ENCODE assay signal across 9 mouse cellular contexts in the genomic region with DNA sequence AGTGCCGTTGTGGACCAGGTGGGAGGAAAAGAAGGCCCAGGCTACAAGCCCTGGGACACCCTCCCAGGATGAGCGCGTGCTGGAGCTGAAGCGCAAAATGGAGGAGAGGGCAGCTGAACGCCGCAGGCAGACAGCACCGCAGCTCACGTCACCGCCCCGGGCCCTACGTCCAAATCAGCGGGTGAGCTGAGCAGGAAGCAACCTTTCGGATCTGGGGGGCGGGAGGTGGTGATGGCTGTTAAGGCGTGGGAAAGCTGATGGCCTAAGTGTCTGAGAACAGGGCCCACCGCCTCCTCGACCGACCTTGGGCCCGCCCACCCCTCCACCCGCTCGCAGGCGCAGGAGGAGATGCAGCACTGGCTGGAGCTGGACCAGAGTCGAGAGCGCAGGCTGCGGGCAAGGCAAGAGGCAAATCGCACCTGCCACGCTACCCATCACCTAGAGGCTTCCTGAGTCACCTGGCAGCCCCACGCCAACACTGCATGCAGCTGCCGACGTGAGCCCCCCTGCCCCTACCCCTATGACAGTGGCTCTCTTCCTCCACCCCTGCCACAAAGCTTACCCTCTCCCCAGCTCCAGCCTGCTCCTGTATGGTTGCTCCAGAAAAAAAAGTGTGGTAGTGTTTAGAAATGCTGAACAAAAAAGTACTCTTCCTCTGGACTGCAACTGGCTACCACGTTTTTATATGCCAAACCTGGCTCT. TPM values are rescaled to one million over a fixed set of nuclear protein-coding genes. Genes with fewer than 3 reads are reported as not detected.
DNase-seq lines count a peak whose midpoint lies in the region; ATAC-seq and TF ChIP-seq lines count a peak whose summit lies in the region.
"Had no signal": no experiment of that assay in that cellular context is flagged by ENCODE, and none has a peak within 500 bp of the region (broad histone marks: within the 10 kb centered on the region; RNA-seq: fewer than 3 reads in every experiment).

No protein-coding gene starts in this region.

- peak overlapping the region; percentile 50 for H3K4me2 ChIP-seq in forebrain, embryonic 14.5 days (ENCODE audit: low read length)
- peak overlapping the region; percentile 60 for H3K4me2 ChIP-seq in intestine, embryonic 15.5 days (replicated peaks)
- peak overlapping the region; percentile 58 for H3K4me2 ChIP-seq in liver, postnatal 0 days (ENCODE audit: low read depth, low read length)
- peak overlapping the region; percentile 42 for H3K4me2 ChIP-seq in neural tube, embryonic 14.5 days (ENCODE audit: low read depth, low read length)

- no peak for TF ChIP-seq EP300 in liver, postnatal 0 days (IDR thresholded peaks at IDR 0.05; ENCODE audit: low read depth)

- no peaks in the 10 kb centered on the region for H3K27me3 ChIP-seq in forebrain, embryonic 14.5 days (replicated peaks; ENCODE audit: control insufficient read depth, insufficient read depth, low read length)
- no peaks in the 10 kb centered on the region for H3K27me3 ChIP-seq in intestine, embryonic 15.5 days (replicated peaks)
- no peaks in the 10 kb centered on the region for H3K27me3 ChIP-seq in liver, postnatal 0 days (ENCODE audit: insufficient read depth, low read length)
- H3K27me3 ChIP-seq in neural tube, embryonic 14.5 days (ENCODE audit: control insufficient read depth, insufficient read depth, low read length) = no peaks in the 10 kb centered on the region

- H3K9ac ChIP-seq in forebrain, embryonic 14.5 days (ENCODE audit: low read length) = peak overlapping the region; percentile 63
- H3K9ac ChIP-seq in intestine, embryonic 15.5 days = peak overlapping the region; percentile 29
- peak overlapping the region; percentile 27; the same call in 1 of the 2 replicates for H3K9ac ChIP-seq in liver, postnatal 0 days (replicated peaks)
- peak overlapping the region; percentile 54 for H3K9ac ChIP-seq in neural tube, embryonic 14.5 days (replicated peaks; ENCODE audit: low read depth, low read length)

- peak; percentile 70 for ATAC-seq in forebrain, embryonic 14.5 days
- ATAC-seq in intestine, embryonic 15.5 days = peak; percentile 72
- peak; percentile 19; the same call in 1 of the 2 replicates for ATAC-seq in liver, postnatal 0 days
- ATAC-seq in neural tube, embryonic 14.5 days (ENCODE audit: low read depth) = peak; percentile 84

- 13% methylated on average over 30 of the region's 31 CpGs for WGBS in forebrain, embryonic 14.5 days
- WGBS in intestine, embryonic 15.5 days = 13% methylated on average over 31 of the region's 31 CpGs
- 34% methylated on average over 31 of the region's 31 CpGs for WGBS in liver, postnatal 0 days (ENCODE audit: insufficient replicate concordance)
- WGBS in neural tube, embryonic 14.5 days = 13% methylated on average over 27 of the region's 31 CpGs

- no peaks in the 10 kb centered on the region for H3K9me3 ChIP-seq in forebrain, embryonic 14.5 days (replicated peaks; ENCODE audit: control insufficient read depth, low read length)
- H3K9me3 ChIP-seq in intestine, embryonic 15.5 days = no peaks in the 10 kb centered on the region
- H3K9me3 ChIP-seq in liver, postnatal 0 days (ENCODE audit: low read length) = peaks cover 2% of the 10 kb centered on the region; the same call in 1 of the 2 replicates
- no peaks in the 10 kb centered on the region for H3K9me3 ChIP-seq in neural tube, embryonic 14.5 days (ENCODE audit: control insufficient read depth, low read length)

- H3K36me3 ChIP-seq in forebrain, embryonic 14.5 days (ENCODE audit: control insufficient read depth, insufficient read depth, low read length) = no peaks in the 10 kb centered on the region
- no peaks in the 10 kb centered on the region for H3K36me3 ChIP-seq in intestine, embryonic 15.5 days
- H3K36me3 ChIP-seq in liver, postnatal 0 days (replicated peaks; ENCODE audit: insufficient read depth, low read length) = no peaks in the 10 kb centered on the region
- H3K36me3 ChIP-seq in neural tube, embryonic 14.5 days (ENCODE audit: control insufficient read depth, insufficient read depth, low read length) = no peaks in the 10 kb centered on the region

- peak overlapping the region; percentile 21; the same call in 1 of the 2 replicates for H3K4me3 ChIP-seq in forebrain, embryonic 14.5 days (ENCODE audit: low read depth, low read length)
- peak overlapping the region; percentile 27 for H3K4me3 ChIP-seq in intestine, embryonic 15.5 days (replicated peaks)
- peak overlapping the region; percentile 26 for H3K4me3 ChIP-seq in liver, postnatal 0 days (ENCODE audit: low read depth, low read length)
- peak overlapping the region; percentile 17; the same call in 1 of the 2 replicates for H3K4me3 ChIP-seq in neural tube, embryonic 14.5 days (ENCODE audit: low read depth, low read length)

- no peak for TF ChIP-seq CTCF in liver, postnatal 0 days (IDR thresholded peaks at IDR 0.05; ENCODE audit: low read depth)

- H3K4me1 ChIP-seq in forebrain, embryonic 14.5 days (ENCODE audit: control insufficient read depth, insufficient read depth, low read length) = peaks cover 4% of the 10 kb centered on the region
- peaks cover 6% of the 10 kb centered on the region; the same call in 1 of the 2 replicates for H3K4me1 ChIP-seq in intestine, embryonic 15.5 days (replicated peaks)
- peaks cover 4% of the 10 kb centered on the region; the same call in 1 of the 2 replicates for H3K4me1 ChIP-seq in liver, postnatal 0 days (ENCODE audit: insufficient read depth)
- 0 out of 2 replicates have a peak, but pooled peaks cover 4% of the 10 kb centered on the region for H3K4me1 ChIP-seq in neural tube, embryonic 14.5 days (ENCODE audit: control insufficient read depth, insufficient read depth, low read length)

- no peak overlapping the region; the same call in 1 of the 2 replicates for H3K27ac ChIP-seq in forebrain, embryonic 14.5 days (ENCODE audit: low read depth, low read length)
- no peak overlapping the region for H3K27ac ChIP-seq in intestine, embryonic 15.5 days
- H3K27ac ChIP-seq in liver, postnatal 0 days (ENCODE audit: low read depth) = no peak overlapping the region
- no peak overlapping the region for H3K27ac ChIP-seq in neural tube, embryonic 14.5 days (ENCODE audit: low read depth, low read length)

- DNase-seq in heart, adult 11 months = peak; percentile 89
- DNase-seq in heart, adult 8-10 months (ENCODE audit: low spot score) = no peak
- peak; percentile 45 for DNase-seq in cerebellum, adult 11-12 months
- peak; percentile 36 for DNase-seq in forebrain, embryonic 14.5 days (ENCODE audit: low spot score)
- no peak for DNase-seq in liver, postnatal 0 days
- DNase-seq in thymus, postnatal 25 days = peak; percentile 50

RNA-seq across cellular contexts. Expression of a gene that starts 9.1 kb away (rescaled TPM):
- total RNA-seq in heart, adult 8-10 months (2022) = 10 to 100 TPM; 25.3 to 35.7 (median 30.4) TPM
- 162 and 165 TPM in 2 replicates for polyA plus RNA-seq in forebrain, embryonic 14.5 days (2014; fragmentation: Nextera tagmentation; extraction: Ambion mirVana)
- 144 and 149 TPM in 2 replicates for polyA plus RNA-seq in intestine, embryonic 15.5 days (2015; fragmentation: Nextera tagmentation; extraction: Ambion mirVana)
- polyA plus RNA-seq in liver, postnatal 0 days (2015; fragmentation: Nextera tagmentation; extraction: Ambion mirVana) = 60.0 and 60.4 TPM in 2 replicates
- 142 and 146 TPM in 2 replicates for polyA plus RNA-seq in neural tube, embryonic 14.5 days (2014; fragmentation: Nextera tagmentation; extraction: Ambion mirVana)

RNA-seq across cellular contexts. Expression of a gene that starts 38.6 kb away (rescaled TPM):
- total RNA-seq in heart, adult 8-10 months (2022) = not detected
- 0.10 TPM in 1 of 2 replicates, not detected in the other for polyA plus RNA-seq in forebrain, embryonic 14.5 days (2014; fragmentation: Nextera tagmentation; extraction: Ambion mirVana)
- polyA plus RNA-seq in intestine, embryonic 15.5 days (2015; fragmentation: Nextera tagmentation; extraction: Ambion mirVana) = not detected in 2 replicates
- not detected in 2 replicates for polyA plus RNA-seq in liver, postnatal 0 days (2015; fragmentation: Nextera tagmentation; extraction: Ambion mirVana)
- 0.09 and 0.12 TPM in 2 replicates for polyA plus RNA-seq in neural tube, embryonic 14.5 days (2014; fragmentation: Nextera tagmentation; extraction: Ambion mirVana)
- total RNA-seq: MEL had no signal

RNA-seq across cellular contexts. Expression of a gene that starts 38.8 kb away (rescaled TPM):
- 1 to 10 TPM in 2 of 4 experiments, under 1 TPM in 2; 0.57 to 1.1 (median 1.0) TPM for total RNA-seq in heart, adult 8-10 months (2022)
- 1.4 and 2.2 TPM in 2 replicates for polyA plus RNA-seq in forebrain, embryonic 14.5 days (2014; fragmentation: Nextera tagmentation; extraction: Ambion mirVana)
- 0.47 and 0.65 TPM in 2 replicates for polyA plus RNA-seq in intestine, embryonic 15.5 days (2015; fragmentation: Nextera tagmentation; extraction: Ambion mirVana)
- polyA plus RNA-seq in liver, postnatal 0 days (2015; fragmentation: Nextera tagmentation; extraction: Ambion mirVana) = 0.02 and 0.14 TPM in 2 replicates
- 4.5 and 5.9 TPM in 2 replicates for polyA plus RNA-seq in neural tube, embryonic 14.5 days (2014; fragmentation: Nextera tagmentation; extraction: Ambion mirVana)

RNA-seq across cellular contexts. Expression of a gene that starts 42.7 kb away (rescaled TPM):
- total RNA-seq in heart, adult 8-10 months (2022) = 10 to 100 TPM; 21.1 to 26.8 (median 23.3) TPM
- 16.4 and 16.9 TPM in 2 replicates for polyA plus RNA-seq in forebrain, embryonic 14.5 days (2014; fragmentation: Nextera tagmentation; extraction: Ambion mirVana)
- 7.6 and 8.4 TPM in 2 replicates for polyA plus RNA-seq in intestine, embryonic 15.5 days (2015; fragmentation: Nextera tagmentation; extraction: Ambion mirVana)
- 2.2 and 2.7 TPM in 2 replicates for polyA plus RNA-seq in liver, postnatal 0 days (2015; fragmentation: Nextera tagmentation; extraction: Ambion mirVana)
- 20.5 and 24.1 TPM in 2 replicates for polyA plus RNA-seq in neural tube, embryonic 14.5 days (2014; fragmentation: Nextera tagmentation; extraction: Ambion mirVana)

Comparison
In these comparisons a context has a peak if more than half of its experiments do, and no peak if none do; other contexts are left out.
1. DNase-seq: peak in heart, adult 11 months (single experiment), cerebellum, adult 11-12 months (single experiment), forebrain, embryonic 14.5 days (single experiment) and thymus, postnatal 25 days (single experiment); none in heart, adult 8-10 months (single experiment) and liver, postnatal 0 days (single experiment).
2. ATAC-seq: peak in every context shown above with its lines; median percentile 84 in neural tube, embryonic 14.5 days; 72 in intestine, embryonic 15.5 days; 70 in forebrain, embryonic 14.5 days; 19 in liver, postnatal 0 days.
3. Peak in every context shown above with its lines, with median percentiles within 50 percentile points of each other: H3K4me2 ChIP-seq, H3K4me3 ChIP-seq and H3K9ac ChIP-seq.